Mouse (Mus musculus) olfactory bulb, adult 2 months (tissue): ENCODE data around the gene Acox3.

ENCODE experiments used
- CTCF ChIP-seq: fragments of 200-500 bp; IDR thresholded peaks from 2 replicates; pipeline ENCODE4 v1.5.1; 2012; ENCODE audit warnings: low read depth, mild to moderate bottlenecking, low read length, moderate library complexity; ENCODE audit not compliant: insufficient read depth
- POLR2A ChIP-seq: fragments of 200-500 bp; IDR thresholded peaks from 2 replicates; pipeline ENCODE4 v1.6.1; 2012; ENCODE audit warnings: mild to moderate bottlenecking, low read depth, low read length, moderate library complexity; ENCODE audit not compliant: insufficient read depth

DNA sequence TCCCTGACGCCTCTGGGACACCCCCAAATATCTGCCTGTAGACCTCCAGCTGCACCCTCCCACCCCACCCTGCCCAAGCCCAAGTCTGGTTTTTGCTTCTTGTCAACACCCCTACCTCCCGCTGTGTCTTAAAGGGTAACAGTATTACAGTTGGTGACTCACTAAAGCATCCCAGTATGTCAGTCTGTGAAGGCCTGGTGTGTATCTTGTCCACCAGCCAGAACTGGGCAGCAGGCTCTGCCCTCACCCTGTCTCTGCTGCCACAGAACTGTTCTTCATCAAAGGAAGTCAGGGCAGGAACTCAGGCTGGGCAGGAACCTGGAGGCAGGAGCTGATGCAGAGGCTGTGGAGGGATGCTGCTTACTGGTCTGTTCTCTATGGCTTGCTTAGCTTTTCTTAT lies 43.6 kb downstream of the Acox3 start:
- TF ChIP-seq CTCF, result no peak
- TF ChIP-seq POLR2A, result no peak
